Mouse (Mus musculus): ENCODE data around the gene Epha2.

Epha2 gene

DNA sequence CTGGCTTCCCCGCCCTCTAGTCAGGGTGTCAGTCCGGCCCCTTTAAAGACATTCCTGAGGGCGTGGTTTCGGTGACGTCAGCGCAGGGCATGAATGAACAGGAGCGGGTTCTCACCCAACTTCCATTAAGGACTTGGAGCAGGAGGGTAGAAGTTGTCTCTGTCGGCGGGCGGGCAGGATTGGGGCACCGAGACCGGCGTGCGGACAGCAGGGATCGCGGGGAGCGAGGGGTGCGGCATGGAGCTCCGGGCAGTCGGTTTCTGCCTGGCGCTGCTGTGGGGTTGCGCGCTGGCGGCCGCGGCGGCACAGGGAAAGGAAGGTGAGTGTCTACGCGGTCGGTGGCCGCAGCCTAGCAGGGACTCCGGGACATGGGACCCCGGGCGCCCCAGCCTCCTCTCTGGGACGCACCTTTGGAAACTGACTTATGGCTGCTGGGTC is at the start of gene Epha2:
TSS of gene Epha2 (plus strand) at position 125 of the 438 bp plus-strand sequence.
- DNase-seq, result peak; percentile 76

DNA sequence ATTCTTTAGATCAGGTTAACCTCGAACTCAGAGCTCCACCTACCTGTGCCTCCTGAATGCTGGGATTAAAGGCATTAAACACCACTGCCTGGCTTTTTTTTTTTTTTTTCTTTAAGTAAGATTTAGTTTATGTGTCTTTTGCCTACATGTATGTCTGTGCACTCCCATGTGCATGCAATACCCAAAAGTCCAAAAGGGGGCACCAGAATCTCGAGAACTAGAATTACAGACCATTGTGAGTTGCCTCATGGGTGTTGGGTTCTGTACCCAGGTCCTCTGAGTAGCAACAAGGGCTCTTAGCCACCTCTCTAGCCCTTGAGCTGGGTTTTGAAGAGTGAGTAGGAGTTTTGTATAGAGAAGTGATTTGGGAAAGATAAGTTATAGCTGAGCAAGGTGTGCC is 48.4 kb upstream of the Epha2 start:
- no peak for DNase-seq

DNA sequence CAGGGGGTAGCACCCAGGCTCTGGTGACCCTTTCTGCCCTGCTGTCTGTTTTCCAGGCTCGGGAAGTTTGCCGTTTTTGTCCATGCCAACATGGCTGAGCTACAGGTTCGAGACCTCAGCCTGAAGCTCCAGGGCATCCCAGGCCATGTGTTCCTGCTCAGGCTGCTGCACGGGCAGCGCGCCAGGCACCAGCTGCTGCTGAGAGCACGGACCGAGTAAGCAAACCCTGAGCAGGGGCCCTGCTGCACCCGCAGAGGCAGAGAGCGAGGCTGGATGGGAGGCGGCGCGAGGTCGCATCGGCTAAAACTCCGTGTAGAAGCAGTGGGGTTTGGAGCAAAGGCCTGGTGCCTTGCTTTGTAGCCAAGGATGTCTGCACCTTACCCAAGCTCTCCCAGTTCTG is 46.8 kb upstream of the Epha2 start:
- DNase-seq, result no peak

DNA sequence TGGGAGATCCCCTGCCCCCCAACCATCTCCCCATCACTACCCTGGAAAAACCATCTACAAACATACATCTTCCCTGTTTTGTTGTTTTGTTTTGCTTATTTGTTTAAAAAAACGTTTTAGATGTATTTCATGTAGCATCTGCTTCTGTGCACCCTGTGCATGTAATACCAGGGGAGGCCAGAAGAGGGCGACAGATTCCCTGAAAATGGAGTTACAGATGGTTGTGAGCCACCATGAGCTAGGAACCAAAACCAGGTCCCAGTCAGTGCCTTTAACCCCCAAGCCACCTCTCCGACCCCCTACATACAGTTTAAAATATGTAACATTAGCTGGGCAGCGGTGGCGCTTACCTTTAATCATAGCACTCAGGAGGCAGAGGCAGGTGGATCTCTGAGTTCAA is 43.6 kb upstream of the Epha2 start:
- peak; percentile 45 for DNase-seq

DNA sequence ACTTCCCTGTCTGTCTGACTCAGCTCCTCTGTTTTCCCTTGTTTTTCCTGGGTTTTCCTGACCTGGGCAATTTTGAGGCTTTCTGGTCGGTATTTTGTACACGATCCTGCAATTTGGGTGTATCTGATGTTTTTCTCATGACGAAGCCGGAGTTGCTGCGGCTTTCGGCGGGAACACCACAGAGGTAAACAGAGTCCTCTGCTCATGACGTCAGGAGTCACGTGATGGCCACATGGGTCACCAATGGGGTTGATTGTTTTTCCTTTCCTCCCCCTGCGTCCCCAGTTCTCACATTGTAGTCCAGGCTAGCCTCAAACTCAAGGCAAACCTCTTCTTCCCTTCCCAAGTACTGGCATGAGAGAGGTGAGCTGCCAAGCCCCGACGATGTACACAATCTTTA is 41.6 kb upstream of the Epha2 start:
- DNase-seq, result no peak

DNA sequence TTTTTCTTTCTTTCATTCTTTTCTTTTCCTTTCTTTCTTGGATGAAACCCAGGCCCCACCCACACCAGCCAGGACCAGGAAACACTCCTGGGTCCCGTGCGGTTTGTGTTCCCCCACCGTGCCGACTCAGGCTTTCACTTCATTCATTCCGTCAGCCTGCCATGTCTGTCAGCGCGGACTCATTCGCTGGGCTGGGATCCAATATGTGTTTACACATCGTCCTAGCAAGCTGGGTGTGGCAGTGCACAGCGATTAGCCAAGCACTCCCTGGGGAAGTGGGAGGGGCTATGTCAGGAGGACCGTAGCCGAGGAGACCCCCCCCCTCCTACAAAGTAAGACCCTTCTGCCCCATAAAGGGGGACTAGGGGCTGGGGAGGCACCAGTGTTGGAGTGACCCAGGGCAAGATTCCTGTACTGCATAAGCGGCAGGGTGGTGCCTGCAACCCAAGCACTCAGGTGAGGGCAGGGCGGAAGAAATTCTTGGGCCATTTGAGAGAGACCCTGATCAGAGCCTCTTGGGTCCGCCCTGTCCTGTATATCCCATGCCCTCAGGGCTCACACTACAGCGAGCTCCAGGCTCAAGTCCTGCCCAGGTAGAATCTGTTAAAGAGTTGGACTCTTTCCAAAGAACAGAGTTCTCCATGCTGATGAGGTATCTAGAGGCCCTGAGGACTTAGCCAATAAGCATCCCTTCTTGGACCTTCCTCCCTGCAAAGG is 40.9 kb upstream of the Epha2 start:
- DNase-seq, result no peak

DNA sequence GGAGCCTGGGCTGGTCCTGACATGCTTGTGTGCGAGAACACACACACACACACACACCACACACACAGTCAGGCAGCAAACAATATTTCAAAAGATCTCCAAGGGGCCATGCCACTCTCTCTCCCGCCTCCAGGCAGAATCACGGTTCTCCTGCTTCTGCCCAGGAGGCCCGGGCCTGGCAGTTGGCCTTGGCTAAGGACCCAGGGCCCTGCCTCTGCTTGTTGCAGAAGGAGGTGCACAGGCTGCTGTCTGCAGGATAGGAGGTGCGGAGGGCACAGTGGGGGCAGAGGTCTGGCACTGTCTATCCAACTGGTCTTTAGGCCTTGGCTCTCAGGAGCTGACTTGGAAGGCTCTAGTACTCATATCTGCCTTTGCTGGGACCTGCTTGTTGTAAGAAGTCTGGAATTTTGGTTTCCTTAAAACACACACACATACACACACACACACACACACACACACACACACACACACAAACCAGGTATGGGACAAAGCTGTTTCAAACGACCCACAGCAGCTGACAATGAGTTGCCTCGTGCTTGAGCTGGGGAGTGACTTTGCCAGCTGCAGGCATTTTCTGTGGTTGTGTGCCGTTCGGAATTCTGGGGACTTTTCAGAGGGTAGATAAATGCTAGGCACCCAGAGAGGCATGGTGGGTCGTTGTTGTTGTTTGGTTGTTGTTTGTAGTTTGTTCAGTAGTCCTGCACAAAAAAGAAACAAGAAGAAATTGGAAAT is 38.0 kb upstream of the Epha2 start:
- DNase-seq, result no peak

DNA sequence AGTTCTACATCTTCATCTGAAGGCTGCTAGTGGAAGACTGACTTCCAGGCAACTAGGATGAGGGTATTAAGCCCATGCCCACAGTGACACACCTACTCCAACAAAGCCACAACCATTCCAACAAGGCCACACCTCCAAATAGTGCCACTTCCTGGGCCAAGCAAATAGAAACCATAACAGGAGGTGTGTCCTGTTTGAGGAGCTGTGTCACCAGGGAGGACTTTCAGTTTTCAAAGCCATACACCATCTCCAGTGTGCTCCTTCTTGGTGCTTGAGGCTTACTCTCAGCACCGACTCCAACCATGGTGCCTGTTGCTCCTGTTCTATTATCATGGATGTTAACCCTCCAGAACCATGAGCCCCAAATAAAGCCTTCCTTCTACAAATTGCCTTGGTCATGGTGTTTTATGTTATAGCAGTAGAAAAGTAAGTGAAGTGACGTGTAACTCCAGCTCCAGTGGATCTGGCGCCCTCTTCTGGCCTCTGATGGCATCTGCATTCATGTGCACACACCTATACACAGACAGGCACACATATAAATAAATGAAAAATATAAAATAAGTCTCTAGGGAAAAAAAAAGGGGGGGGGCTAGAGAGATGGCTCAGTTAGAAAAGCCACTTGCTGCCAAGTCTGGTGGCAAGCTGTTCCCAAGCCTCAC is 34.9 kb upstream of the Epha2 start:
- DNase-seq, result no peak

DNA sequence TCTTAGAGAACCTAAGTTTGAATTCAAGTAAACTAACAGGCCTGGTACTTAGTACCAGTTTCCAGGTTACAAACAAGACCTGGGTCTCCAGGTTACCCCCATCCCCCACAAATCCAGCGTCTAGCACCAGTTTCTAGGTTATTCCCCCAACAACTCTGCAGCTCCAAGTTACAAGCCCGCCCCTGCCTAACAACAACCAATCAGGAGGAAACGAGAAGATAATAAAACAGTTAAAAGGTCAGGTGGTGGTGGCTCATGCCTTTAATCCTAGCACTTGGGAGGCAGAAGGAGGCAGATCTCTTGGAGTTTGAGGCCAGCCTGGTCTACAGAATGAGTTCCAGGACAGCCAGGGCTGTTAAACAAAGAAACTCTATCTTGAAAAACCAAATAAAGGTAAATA is 33.8 kb upstream of the Epha2 start:
- DNase-seq, result no peak

DNA sequence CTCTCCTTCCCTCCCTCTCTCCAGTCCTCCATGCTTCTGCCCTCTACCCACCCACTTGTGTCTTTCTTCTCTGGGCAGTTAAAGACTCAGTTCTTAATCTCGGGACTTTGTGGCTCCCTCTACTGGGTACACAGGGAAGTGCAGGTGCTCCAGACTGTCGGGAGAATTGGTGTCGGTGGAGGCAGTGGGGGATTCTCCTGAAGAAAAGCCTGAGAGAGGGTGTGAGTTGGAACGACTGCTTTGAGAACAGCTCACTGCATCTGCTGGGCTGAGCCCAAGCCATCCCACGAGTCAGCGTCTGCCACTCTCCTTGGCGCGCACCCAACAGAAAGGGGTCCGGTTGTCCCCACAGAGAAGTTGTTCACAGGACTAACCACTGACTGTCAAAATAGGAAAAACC is 33.2 kb upstream of the Epha2 start:
- peak; percentile 60 for DNase-seq

DNA sequence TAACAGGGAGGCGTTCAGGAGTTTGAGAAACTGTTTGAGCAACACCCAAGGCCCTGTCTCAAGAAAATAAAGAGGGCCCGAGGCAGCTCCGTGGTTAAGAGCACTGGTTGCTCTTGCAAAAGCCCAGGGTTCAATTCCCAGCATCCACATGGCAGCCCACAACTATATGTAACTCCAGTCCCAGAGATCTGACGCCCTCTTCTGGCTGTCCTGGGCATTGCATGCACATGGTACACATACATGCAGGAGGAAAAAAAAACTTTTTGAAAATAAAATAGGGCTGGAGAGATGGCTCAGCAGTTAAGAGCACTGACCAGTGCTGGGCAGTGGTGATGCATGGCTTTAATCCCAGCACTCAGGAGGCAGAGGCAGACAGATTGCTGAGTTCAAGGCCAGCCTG is 32.7 kb upstream of the Epha2 start:
- DNase-seq, result no peak

DNA sequence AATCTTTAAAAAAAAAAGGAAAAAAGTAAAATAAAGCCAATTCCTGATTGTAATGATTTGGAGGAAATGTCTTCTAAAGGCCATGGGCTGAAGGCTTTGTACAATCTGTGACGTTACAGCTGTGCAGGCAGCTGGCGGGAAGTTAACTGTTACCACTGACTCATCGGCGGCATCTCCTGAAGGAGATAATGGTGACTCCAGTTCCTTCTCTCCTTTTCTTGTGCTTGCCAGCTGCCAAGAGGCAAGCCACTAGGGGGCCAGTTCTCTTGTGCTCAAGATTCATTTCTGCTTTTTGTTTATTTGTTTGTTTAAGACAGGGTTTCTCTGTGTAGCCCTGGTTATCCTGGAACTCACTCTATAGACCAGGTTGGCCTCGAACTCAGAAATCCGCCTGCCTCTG is 32.0 kb upstream of the Epha2 start:
- DNase-seq, result no peak

DNA sequence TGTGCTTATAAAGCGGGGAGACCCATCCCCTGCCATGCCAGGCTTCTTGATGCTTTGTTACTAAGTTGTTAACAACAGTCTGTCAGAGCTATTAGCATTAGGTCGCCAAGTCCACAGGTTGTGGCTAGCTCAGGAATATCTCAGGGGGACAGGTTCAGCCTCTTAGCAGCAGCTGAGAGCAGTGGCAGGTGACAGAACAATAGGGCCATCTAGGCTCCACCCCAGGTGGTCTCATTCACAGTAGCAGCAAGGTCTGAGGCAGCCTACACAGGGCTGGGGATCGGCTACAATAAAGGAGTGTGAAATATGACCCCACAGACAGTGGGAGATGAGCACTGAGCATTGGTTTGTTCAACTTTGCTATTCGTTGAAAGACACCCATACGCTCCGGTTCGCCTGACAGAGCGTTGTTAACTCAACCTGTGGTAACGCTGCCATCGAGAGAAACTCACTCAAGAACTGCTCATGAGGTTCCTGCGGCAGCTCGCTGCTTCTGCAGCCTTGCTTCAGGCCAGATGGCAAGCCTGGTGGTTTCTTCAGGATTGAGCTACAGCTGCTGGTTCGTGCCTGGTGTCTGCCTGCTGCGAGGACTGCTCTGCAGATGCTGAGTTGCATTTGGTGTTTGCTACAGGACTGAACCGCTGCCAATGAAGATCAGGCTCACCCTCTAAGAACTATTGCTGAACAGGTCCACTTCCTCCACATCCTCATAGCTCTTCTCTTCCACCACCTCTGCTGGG is 30.7 kb upstream of the Epha2 start:
- DNase-seq, result no peak

DNA sequence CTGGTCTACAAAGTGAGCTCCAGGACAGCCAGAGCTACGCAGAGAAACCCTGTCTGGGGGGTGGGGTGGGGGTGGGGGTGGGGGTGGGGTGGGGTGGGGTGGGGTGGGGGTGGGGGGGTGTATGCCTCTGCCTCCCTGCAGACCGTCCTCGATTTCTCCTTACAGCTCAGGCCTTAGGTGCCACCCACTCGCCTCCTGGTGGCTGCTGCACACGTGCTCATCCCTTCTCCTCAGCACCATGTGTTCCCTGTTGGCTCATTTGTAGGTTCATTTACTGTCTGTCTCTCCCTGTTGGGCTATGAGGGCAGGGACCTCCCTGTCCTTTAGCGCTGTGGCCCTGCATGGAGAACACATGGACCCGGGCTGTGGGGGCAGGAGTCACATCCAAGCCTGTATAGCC is 29.8 kb upstream of the Epha2 start:
- no peak for DNase-seq

DNA sequence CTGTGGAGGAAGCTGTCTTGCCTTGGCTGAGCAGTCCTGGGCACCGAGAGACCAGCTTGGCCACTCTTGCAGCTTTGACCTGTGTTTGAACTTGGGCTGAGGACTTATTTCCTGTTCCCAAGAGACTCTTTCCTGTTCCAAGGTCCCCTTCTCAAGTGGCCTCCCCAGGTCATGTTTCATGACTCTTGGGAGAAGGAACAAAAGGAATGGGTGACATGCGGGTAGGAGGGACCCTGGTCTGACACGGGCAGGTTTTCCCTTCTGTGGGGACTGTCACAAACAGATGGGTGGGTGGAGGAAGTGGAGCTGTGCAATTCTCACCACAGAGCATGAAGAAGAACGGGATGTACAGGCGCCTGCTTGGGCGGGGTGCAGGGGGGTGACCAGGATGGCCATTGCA is 29.3 kb upstream of the Epha2 start:
- no peak for DNase-seq

DNA sequence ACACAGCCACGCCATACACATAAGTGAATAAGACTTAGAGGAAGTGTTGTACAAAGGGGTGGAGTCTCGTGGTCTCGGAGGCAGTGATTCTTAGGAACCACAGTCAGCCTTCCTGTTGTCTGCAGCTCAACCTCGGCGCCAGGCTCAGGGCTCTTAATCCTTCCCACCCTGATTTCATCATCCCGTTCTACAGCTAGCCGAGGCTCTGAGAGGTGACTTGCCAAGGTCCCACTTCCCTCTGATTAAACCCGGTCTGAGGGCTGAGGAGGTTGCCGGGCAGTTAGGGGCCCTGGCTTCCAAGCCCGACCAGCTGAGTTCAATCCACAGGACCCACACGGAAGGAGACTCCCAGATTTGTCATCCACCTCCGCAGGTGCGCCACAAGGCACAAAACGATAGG is 28.2 kb upstream of the Epha2 start:
- DNase-seq, result no peak

DNA sequence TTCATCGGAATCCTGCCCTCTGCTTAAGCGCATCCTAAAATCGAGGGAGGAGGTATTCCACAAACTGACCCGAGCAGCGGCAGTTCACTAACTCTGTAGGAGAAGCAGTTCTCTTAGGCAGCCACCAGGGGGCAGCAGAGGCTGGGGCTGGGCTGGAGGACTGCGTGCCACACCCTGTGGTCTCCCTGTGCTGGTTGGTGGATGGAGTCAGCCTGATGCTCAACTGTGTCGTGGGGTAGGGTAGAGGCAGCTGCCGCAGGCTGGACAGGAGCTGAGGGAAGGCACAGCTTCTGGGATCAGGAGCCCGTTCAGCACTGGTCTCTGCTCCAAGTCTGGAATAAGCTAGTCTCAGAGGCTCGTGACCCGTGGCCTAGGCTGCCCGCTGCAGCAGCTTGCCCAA is 27.7 kb upstream of the Epha2 start:
- DNase-seq, result peak; percentile 85

DNA sequence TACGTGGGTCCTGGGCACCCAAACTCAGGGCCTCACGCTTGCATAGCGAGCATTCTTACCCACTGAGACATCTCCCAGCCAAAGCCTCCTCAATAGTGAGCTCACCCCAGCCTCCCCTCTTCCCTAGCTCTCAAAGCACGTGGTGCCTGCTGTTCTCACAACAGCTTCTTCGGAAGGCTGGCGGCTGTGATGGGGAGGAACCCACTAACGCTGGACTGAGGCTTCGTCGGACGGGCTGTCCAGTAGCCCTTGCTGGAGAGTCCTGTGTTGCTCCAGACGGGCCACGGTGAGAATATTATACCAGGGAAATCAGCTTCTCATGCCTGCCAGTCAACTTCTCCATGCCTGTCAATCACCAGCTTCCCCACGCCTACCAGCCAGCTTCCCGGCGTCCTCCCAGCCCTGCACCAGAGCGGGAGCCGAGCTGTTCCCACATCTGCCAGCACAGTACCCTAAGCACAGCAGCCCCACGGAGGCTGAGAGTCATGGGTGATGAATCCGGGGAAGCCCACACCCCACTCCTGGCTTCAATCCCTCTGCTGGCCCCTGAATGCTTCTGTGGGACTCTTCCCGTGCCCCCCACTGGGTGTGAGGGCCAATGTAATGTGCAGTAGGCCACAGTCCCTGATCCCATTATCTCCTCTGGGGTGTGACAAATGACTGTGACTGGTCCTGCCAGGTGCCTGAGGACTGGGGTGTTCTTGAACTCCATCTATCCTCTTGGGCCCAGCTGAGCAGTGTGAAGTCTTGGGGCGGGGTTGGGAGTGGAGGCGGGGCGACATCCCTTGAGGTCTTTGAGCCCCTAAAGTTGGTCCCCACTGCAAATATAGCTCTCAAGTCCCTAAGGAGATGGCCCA is 26.3 kb upstream of the Epha2 start:
- DNase-seq, result no peak

DNA sequence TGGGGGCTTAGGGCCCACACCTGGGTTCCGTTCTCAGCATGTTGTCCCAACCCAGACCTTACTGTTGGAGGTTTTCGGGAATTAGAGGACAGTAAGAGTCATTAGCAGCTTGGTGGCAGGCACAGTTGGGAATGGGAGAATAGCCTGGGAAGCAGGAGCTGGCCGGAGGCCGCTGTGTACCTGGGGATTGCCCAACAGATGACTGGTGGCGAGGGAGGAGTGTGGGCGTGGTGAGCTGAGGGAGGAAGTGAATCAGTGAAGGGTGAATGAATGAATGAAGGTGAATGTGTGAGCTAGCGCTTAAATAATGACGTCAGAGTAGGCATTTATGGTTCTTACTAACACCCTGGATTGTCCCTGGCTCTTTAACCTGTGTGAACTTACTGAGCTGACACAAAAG is 23.9 kb upstream of the Epha2 start:
- no peak for DNase-seq

DNA sequence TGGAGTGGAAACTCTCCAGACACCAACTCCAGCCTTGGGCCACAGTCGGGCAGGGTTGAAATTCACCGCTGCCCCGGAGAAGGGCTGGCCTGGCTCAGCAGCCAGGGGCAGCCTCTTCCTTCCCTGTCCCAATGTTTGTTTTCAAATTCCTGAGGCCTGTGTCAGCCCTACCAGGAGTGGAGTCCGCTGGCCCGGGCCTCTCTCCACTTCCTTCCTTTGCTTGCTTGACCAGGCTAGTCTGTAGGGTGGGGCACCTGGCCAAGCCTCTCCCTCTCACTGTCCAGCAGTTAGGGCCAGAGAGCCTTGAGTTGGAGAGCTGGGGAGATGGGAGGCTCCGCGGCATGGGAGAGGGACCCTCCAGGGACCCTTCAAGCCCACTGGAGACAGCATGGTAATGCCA is 22.9 kb upstream of the Epha2 start:
- DNase-seq, result peak; percentile 44

DNA sequence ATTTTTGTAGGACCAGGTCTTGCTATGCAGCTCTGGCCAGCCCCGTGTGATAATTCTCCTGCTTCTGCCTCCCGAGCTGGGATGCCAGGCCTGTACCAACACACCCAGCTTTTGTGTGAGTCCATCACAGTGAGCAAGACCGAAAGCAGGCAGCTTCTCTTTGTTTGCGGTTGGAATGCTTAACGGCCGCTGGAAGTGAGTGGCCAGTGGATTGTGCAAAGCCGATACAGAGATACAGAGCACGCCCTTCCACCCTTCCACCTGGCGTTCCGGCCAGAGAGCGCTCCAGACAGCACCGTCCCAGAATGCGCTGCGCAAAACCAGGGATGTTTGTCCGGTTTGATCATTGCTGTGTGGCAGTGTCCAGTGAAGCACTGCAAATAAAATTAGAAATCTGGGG is 21.7 kb upstream of the Epha2 start:
- DNase-seq, result peak; percentile 50

DNA sequence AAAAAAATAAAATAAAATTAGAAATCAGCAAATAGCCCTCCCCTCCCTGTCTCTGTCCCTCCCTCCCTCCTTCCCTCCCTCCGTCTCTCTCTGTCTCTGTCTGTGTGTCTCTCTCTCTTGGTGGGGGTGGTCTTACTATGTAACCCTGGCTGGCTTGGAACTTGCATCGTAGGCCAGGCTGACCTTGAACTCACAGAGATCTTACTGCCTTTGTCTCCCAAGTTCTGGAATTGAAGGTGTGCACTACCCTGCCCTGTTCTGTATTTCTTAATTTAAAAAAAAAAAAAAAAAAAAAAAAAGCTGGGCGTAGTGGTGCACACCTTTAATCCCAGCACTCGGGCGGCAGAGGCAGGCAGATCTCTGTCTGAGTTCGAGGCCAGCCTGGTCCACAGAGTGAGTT is 21.3 kb upstream of the Epha2 start:
- no peak for DNase-seq
